Mouse (Mus musculus) skeletal muscle tissue, postnatal 0 days (tissue): Measurements from ENCODE around the gene P3h2. TPM values are rescaled to one million over a fixed set of nuclear protein-coding genes. Genes with fewer than 3 reads are reported as not detected.

Source experiments
- polyA plus RNA-seq: library from polyadenylated mRNA; unstranded; fragments of >200 nt; fragmentation: Nextera tagmentation; extraction: Ambion mirVana; gene quantifications from 2 replicates; pipeline ENCODE4 v1.2.1, GENCODE M21; 2015

P3h2 gene
- 4.1 and 5.1 TPM in 2 replicates for polyA plus RNA-seq

DNA sequence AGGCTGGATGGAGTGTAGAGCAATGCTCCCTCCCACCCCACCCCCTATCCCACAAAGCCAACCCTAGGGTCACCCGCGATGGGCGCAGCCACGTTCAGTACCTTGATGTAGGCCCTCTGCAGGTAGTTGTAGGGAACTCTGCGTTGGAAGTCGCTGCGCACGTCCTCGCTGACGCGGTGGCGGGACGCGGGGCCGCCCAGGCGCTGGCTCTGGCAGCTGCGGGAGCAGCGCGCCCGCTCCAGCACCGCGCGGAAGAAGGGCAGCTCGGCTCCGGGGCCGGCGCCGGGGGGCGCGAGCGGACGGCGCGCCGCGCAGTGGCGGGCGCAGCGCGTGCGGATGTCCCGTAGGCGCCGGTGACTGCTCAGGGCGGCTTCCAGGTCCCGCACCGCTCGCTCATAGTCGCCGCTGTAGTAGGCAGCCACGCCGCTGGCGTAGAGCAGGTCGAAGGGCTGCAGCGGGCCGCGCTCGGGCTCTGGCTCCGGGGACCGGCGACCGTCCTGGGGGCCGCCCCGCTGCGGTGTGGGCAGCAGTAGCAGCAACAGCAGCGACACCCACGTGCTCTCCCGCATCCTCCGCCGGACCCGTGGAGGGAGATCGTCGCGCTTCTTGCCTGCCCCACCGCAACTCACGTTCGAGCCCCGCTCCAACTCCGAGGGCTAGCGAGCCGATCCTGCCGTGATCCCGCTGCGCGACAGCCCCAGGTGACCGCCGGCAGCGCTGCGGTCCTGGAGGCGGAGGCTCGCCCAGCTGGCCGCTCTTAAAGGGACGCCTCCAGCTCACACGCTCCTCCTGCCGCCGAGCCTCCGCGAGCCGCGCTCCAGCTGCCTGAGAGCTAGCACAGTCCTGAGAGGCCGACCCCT, at the start of gene P3h2:
P3h2 (minus strand) TSS at position 670 of the 860 bp plus-strand sequence.

